Mouse (Mus musculus): ENCODE data around the gene Sptb. TPM values are rescaled to one million over a fixed set of nuclear protein-coding genes. Genes with fewer than 3 reads are reported as not detected.

The Sptb gene
- polyA plus RNA-seq, 2 experiments, result 39.7 to 59.4 TPM

DNA sequence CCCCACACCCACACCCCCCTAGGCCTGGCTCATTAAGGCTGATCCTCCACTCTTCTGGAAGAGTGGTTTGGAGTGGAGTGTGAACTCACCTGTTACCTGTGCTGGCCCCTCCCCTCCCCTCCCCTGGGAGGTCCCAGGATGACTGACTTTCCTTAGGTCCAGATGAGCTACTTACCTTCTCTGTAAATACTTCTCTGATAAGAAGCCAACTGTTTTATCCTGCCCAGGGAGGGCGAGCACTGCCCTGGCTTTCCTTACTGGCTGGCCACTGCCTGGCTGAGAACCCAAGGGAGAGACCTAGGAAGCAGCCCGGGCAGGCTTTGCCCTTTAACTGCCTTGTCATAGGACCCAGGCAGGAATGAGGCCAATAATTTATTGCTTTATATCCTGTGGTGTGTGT is 131.9 kb downstream of the Sptb start:
- no peaks in the 10 kb centered on the region for H3K36me3 ChIP-seq (replicated peaks; ENCODE audit: control insufficient read depth, insufficient read depth, low read depth)
- DNase-seq (ENCODE audit: low read depth in 3 of 3, low spot score in 3 of 3) (no peak), ATAC-seq (ENCODE audit: insufficient read depth) (no peak)
- TF ChIP-seq CTCF (IDR thresholded peaks at IDR 0.05; ENCODE audit: low read depth), result no peak
- H3K27ac ChIP-seq, result no peak overlapping the region
- 48% methylated on average over 2 of the region's 2 CpGs for WGBS (ENCODE audit: insufficient replicate concordance)
- H3K9ac ChIP-seq (replicated peaks), result no peak overlapping the region
- no peaks in the 10 kb centered on the region for H3K27me3 ChIP-seq (ENCODE audit: control insufficient read depth, insufficient read depth, low read length)
- no peak overlapping the region for H3K4me3 ChIP-seq (ENCODE audit: insufficient read depth in 1 of 2, low read depth in 2 of 2, low read length in 2 of 2)
- no peak overlapping the region for H3K4me2 ChIP-seq (ENCODE audit: low read depth)
- H3K9me3 ChIP-seq (ENCODE audit: control insufficient read depth, low read length), result no peaks in the 10 kb centered on the region
- peaks cover 8 to 9% of the 10 kb centered on the region in 2 experiments for H3K4me1 ChIP-seq (replicated peaks; ENCODE audit: control insufficient read depth in 2 of 2, insufficient read depth in 2 of 2, low read length in 1 of 2)

DNA sequence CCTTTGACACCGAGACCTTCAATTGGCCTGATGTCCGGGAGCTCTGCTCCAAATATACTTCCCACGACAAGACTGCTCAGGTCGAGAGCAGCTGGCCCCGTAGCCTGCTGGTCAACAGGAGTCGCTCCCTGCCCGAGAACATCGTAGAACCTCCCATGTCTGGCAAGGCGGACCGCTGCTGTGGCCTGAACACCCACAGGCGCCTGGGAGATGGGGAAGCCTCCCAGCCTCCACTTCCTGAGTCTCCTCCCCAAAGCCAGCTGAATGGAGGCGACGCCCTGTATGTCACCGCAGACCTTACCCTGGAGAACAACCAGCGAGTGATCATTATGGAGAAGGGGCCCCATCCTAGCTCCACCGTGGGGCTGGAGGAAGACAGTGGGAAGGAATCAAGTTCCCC is 132.5 kb downstream of the Sptb start:
- Histone ChIP-seq H3K9me3 (ENCODE audit: control insufficient read depth, low read length) (no peaks in the 10 kb centered on the region), H3K9ac (replicated peaks) (no peak overlapping the region), H3K36me3 (replicated peaks; ENCODE audit: control insufficient read depth, insufficient read depth, low read depth) (no peaks in the 10 kb centered on the region), H3K27me3 (ENCODE audit: control insufficient read depth, insufficient read depth, low read length) (no peaks in the 10 kb centered on the region), H3K4me3 (ENCODE audit: insufficient read depth in 1 of 2, low read depth in 2 of 2, low read length in 2 of 2) (no peak overlapping the region), H3K4me2 (ENCODE audit: low read depth) (no peak overlapping the region), H3K4me1 (replicated peaks; ENCODE audit: control insufficient read depth in 2 of 2, insufficient read depth in 2 of 2, low read length in 1 of 2) (peaks cover 8 to 9% of the 10 kb centered on the region in 2 experiments), H3K27ac (no peak overlapping the region)
- 63% methylated on average over 16 of the region's 16 CpGs for WGBS (ENCODE audit: insufficient replicate concordance)
- ATAC-seq (ENCODE audit: insufficient read depth) (no peak), DNase-seq (ENCODE audit: low read depth in 3 of 3, low spot score in 3 of 3) (no peak)
- TF ChIP-seq EP300 (IDR thresholded peaks at IDR 0.05; ENCODE audit: low read depth) (no peak), CTCF (IDR thresholded peaks at IDR 0.05; ENCODE audit: low read depth) (no peak)

DNA sequence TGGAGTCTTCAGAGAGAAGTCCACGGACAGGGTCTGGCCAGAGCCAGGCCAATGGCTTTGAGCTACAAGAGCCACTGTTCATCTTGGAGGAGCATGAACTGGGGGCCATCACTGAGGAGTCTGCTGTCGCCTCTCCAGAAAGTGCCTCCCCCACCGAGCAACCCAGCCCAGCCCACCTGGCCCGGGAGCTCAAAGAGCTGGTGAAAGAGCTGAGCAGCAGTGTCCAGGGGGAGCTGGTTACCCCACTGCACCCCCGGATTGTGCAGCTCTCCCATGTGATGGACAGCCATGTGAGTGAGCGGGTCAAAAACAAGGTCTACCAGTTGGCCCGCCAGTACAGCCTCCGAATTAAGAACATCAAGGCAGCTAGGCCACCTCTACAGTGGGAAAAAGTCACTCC is 133.5 kb downstream of the Sptb start:
- no peak overlapping the region for H3K4me3 ChIP-seq (ENCODE audit: insufficient read depth in 1 of 2, low read depth in 2 of 2, low read length in 2 of 2)
- 72% methylated on average over 8 of the region's 8 CpGs for WGBS (ENCODE audit: insufficient replicate concordance)
- ATAC-seq (ENCODE audit: insufficient read depth), result no peak
- H3K9ac ChIP-seq (replicated peaks), result no peak overlapping the region
- no peak for DNase-seq (ENCODE audit: low read depth in 3 of 3, low spot score in 3 of 3)
- H3K27me3 ChIP-seq (ENCODE audit: control insufficient read depth, insufficient read depth, low read length), result no peaks in the 10 kb centered on the region
- H3K9me3 ChIP-seq (ENCODE audit: control insufficient read depth, low read length), result no peaks in the 10 kb centered on the region
- TF ChIP-seq CTCF (IDR thresholded peaks at IDR 0.05; ENCODE audit: low read depth) (no peak), EP300 (IDR thresholded peaks at IDR 0.05; ENCODE audit: low read depth) (no peak)
- H3K4me1 ChIP-seq (replicated peaks; ENCODE audit: control insufficient read depth in 2 of 2, insufficient read depth in 2 of 2, low read length in 1 of 2), result peaks cover 8 to 9% of the 10 kb centered on the region in 2 experiments
- H3K27ac ChIP-seq, result no peak overlapping the region
- H3K4me2 ChIP-seq (ENCODE audit: low read depth), result no peak overlapping the region
- no peaks in the 10 kb centered on the region for H3K36me3 ChIP-seq (replicated peaks; ENCODE audit: control insufficient read depth, insufficient read depth, low read depth)

DNA sequence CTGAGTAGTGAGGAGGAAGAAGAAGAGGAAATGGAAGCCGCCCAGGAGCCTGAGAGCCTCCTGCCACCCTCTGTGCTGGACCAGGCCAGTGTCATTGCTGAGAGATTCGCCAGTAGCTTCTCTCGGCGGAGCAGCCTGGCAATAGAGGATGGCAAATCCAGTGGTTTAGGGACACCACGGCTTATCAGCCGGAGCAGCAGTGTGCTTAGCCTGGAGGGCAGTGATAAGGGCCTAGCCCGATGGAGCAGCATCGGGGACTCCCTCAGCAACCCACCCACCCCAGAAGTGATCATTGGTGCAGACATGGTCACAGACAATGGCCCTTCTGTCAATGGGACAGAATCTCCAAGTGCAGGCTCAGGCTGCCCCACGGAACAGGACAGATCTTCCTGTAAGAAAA is 134.3 kb downstream of the Sptb start:
- peak in 2 of 3 experiments; percentile 46 to 51 for DNase-seq (ENCODE audit: low read depth in 3 of 3, low spot score in 3 of 3)
- Histone ChIP-seq H3K27me3 (ENCODE audit: control insufficient read depth, insufficient read depth, low read length) (no peaks in the 10 kb centered on the region), H3K4me2 (ENCODE audit: low read depth) (peak overlapping the region; percentile 20), H3K4me3 (ENCODE audit: insufficient read depth in 1 of 2, low read depth in 2 of 2, low read length in 2 of 2) (no peak overlapping the region), H3K27ac (no peak overlapping the region), H3K9me3 (ENCODE audit: control insufficient read depth, low read length) (no peaks in the 10 kb centered on the region), H3K9ac (replicated peaks) (no peak overlapping the region), H3K4me1 (replicated peaks; ENCODE audit: control insufficient read depth in 2 of 2, insufficient read depth in 2 of 2, low read length in 1 of 2) (peaks cover 8 to 9% of the 10 kb centered on the region in 2 experiments), H3K36me3 (replicated peaks; ENCODE audit: control insufficient read depth, insufficient read depth, low read depth) (no peaks in the 10 kb centered on the region)
- WGBS (ENCODE audit: insufficient replicate concordance), result 17% methylated on average over 9 of the region's 9 CpGs
- ATAC-seq (ENCODE audit: insufficient read depth), result peak; percentile 79
- TF ChIP-seq EP300 (IDR thresholded peaks at IDR 0.05; ENCODE audit: low read depth), result peak; percentile 69
- no peak for TF ChIP-seq CTCF (IDR thresholded peaks at IDR 0.05; ENCODE audit: low read depth)

DNA sequence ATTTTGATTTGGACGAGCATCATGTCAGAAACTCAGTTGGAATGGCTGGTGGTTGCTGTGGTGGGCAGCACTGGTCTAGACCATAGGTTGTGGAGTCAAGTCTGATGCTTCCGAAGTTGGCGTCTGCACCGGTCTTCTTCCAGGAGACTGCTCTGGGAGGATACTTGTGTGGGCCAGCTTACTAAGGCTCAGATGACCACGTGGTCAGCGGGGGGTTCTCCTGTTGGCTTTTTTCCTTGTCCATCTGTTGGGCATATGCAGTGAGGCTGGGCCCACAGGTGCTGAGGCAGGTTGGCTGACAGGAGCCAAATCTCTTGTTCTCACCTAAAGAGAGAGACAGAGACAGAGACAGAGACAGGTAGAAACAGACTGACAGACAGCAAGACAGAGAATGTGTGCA is 135.5 kb downstream of the Sptb start:
- no peaks in the 10 kb centered on the region for H3K27me3 ChIP-seq (ENCODE audit: control insufficient read depth, insufficient read depth, low read length)
- H3K9ac ChIP-seq (replicated peaks), result no peak overlapping the region
- no peaks in the 10 kb centered on the region for H3K9me3 ChIP-seq (ENCODE audit: control insufficient read depth, low read length)
- TF ChIP-seq EP300 (IDR thresholded peaks at IDR 0.05; ENCODE audit: low read depth) (no peak), CTCF (IDR thresholded peaks at IDR 0.05; ENCODE audit: low read depth) (no peak)
- no peak overlapping the region for H3K4me3 ChIP-seq (ENCODE audit: insufficient read depth in 1 of 2, low read depth in 2 of 2, low read length in 2 of 2)
- no peak overlapping the region for H3K27ac ChIP-seq
- no peak overlapping the region for H3K4me2 ChIP-seq (ENCODE audit: low read depth)
- ATAC-seq (ENCODE audit: insufficient read depth), result no peak
- no peak for DNase-seq (ENCODE audit: low read depth in 3 of 3, low spot score in 3 of 3)
- no peaks in the 10 kb centered on the region for H3K36me3 ChIP-seq (replicated peaks; ENCODE audit: control insufficient read depth, insufficient read depth, low read depth)
- H3K4me1 ChIP-seq (replicated peaks; ENCODE audit: control insufficient read depth in 2 of 2, insufficient read depth in 2 of 2, low read length in 1 of 2), result peaks cover 8 to 9% of the 10 kb centered on the region in 2 experiments
- WGBS (ENCODE audit: insufficient replicate concordance), result 83% methylated on average over 6 of the region's 6 CpGs

All from liver, embryonic 14.5 days (tissue).